Mouse (Mus musculus) kidney, adult 2 months (tissue): ENCODE measurements at regions not wholly inside any gene's neighbourhood (a gene's known extent, or its start where the extent isn't known, plus 50 kb on each side); places are given as distances from the start of the nearest gene placed in this dataset.
A peak's percentile ranks its signal among the peaks of the same experiment; 100 is the strongest.

Source experiments
- DNase-seq: peaks from one replicate; pipeline ENCODE4 v3.0.0; 2021
- H3K27ac ChIP-seq: fragments of 200-500 bp; 2 replicates; pipeline ENCODE4 v1.5.1; 2012; ENCODE audit warnings: low read depth, low read length, control low read depth, inconsistent platforms; ENCODE audit not compliant: insufficient read depth
- H3K27me3 ChIP-seq: fragments of 200-500 bp; replicated peaks from 2 replicates; pipeline ENCODE4 v1.6.1; 2012; ENCODE audit warnings: mild to moderate bottlenecking, moderate library complexity, low read length, inconsistent platforms; ENCODE audit not compliant: control insufficient read depth, insufficient read depth
- H3K36me3 ChIP-seq: fragments of 200-500 bp; 2 replicates; pipeline ENCODE4 v1.6.1; 2012; ENCODE audit warnings: mild to moderate bottlenecking, moderate library complexity, low read length, inconsistent platforms; ENCODE audit not compliant: control insufficient read depth, insufficient read depth
- H3K4me1 ChIP-seq: fragments of 200-500 bp; 2 replicates; pipeline ENCODE4 v1.6.1; 2011; ENCODE audit warnings: low read length; ENCODE audit not compliant: control insufficient read depth, insufficient read depth
- H3K4me3 ChIP-seq: fragments of 200-500 bp; 2 replicates; pipeline ENCODE4 v1.5.1; 2011; ENCODE audit warnings: mild to moderate bottlenecking, low read depth, low read length, control low read depth; ENCODE audit not compliant: insufficient read depth
- CTCF ChIP-seq: fragments of 200-500 bp; conservative IDR thresholded peaks from 2 replicates; pipeline ENCODE4 v1.5.1; 2011; ENCODE audit warnings: low read depth, mild to moderate bottlenecking, control low read depth, low read length, moderate library complexity, mixed read lengths; ENCODE audit not compliant: insufficient read depth, insufficient read length
- POLR2A ChIP-seq: fragments of 200-500 bp; IDR thresholded peaks from one replicate; pipeline ENCODE4 v1.6.1; 2011; ENCODE audit warnings: low read depth, low read length, control low read depth
- WGBS: fragments of 180-500 bp; shearing (Covaris S2); methylation state at CpG from one replicate; pipeline ENCODE4 v1.1.7; 2018; 5-methylcytosine and 5-hydroxymethylcytosine counted together

GRCm38 (mm10) chr14:25105391-25105790 is 353.6 kb upstream of the Zmiz1 start:
- Histone ChIP-seq H3K4me1 (peaks cover 27% of the 10 kb centered on the region), H3K36me3 (no peaks in the 10 kb centered on the region), H3K27ac (no peak overlapping the region), H3K27me3 (no peaks in the 10 kb centered on the region), H3K4me3 (no peak overlapping the region)
- WGBS, result 93% methylated on average over 10 of the region's 10 CpGs
- no peak for DNase-seq
- TF ChIP-seq CTCF (no peak), POLR2A (no peak)

GRCm38 (mm10) chr14:25106451-25106850 is 352.5 kb upstream of the Zmiz1 start:
- DNase-seq, result no peak
- Histone ChIP-seq H3K27me3 (no peaks in the 10 kb centered on the region), H3K4me1 (peaks cover 27% of the 10 kb centered on the region), H3K27ac (no peak overlapping the region), H3K36me3 (no peaks in the 10 kb centered on the region), H3K4me3 (no peak overlapping the region)
- TF ChIP-seq POLR2A (no peak), CTCF (no peak)
- 100% methylated on average over 2 of the region's 2 CpGs for WGBS

GRCm38 (mm10) chr14:25108101-25108652 is 350.8 kb upstream of the Zmiz1 start:
- WGBS, result 12% methylated on average over 17 of the region's 17 CpGs
- Histone ChIP-seq H3K27ac (peak overlapping the region; percentile 94), H3K4me1 (peaks cover 31% of the 10 kb centered on the region), H3K27me3 (no peaks in the 10 kb centered on the region), H3K36me3 (no peaks in the 10 kb centered on the region), H3K4me3 (0 out of 2 replicates have a peak overlapping the region, but pooled peaks have one; percentile 22)
- no peak for TF ChIP-seq CTCF
- DNase-seq, result peak; percentile 54

GRCm38 (mm10) chr14:25108701-25109290 is 350.2 kb upstream of the Zmiz1 start:
- TF ChIP-seq CTCF, result no peak
- TF ChIP-seq POLR2A, result no peak
- Histone ChIP-seq H3K4me1 (peaks cover 33% of the 10 kb centered on the region), H3K27ac (peak overlapping the region; percentile 95), H3K36me3 (no peaks in the 10 kb centered on the region), H3K4me3 (peak overlapping the region; percentile 22; the same call in 1 of the 2 replicates), H3K27me3 (no peaks in the 10 kb centered on the region)
- 8% methylated on average over 8 of the region's 8 CpGs for WGBS
- peak; percentile 96 for DNase-seq

GRCm38 (mm10) chr14:25109691-25110090 is 349.3 kb upstream of the Zmiz1 start:
- Histone ChIP-seq H3K4me1 (peaks cover 33% of the 10 kb centered on the region), H3K27me3 (no peaks in the 10 kb centered on the region), H3K36me3 (no peaks in the 10 kb centered on the region), H3K27ac (peak overlapping the region; percentile 95; the same call in 1 of the 2 replicates), H3K4me3 (no peak overlapping the region)
- TF ChIP-seq POLR2A (no peak), CTCF (no peak)
- DNase-seq, result no peak
- WGBS, result 34% methylated on average over 1 of the region's 1 CpGs

GRCm38 (mm10) chr14:25112832-25113231 is 346.2 kb upstream of the Zmiz1 start:
- 86% methylated on average over 10 of the region's 10 CpGs for WGBS
- Histone ChIP-seq H3K27me3 (no peaks in the 10 kb centered on the region), H3K27ac (no peak overlapping the region), H3K4me3 (no peak overlapping the region), H3K4me1 (peaks cover 29% of the 10 kb centered on the region), H3K36me3 (no peaks in the 10 kb centered on the region)
- DNase-seq, result no peak
- TF ChIP-seq POLR2A (no peak), CTCF (no peak)

- peak; percentile 32 for DNase-seq
- Histone ChIP-seq H3K4me1 (peaks cover 24% of the 10 kb centered on the region), H3K36me3 (no peaks in the 10 kb centered on the region), H3K27me3 (no peaks in the 10 kb centered on the region), H3K27ac (no peak overlapping the region), H3K4me3 (no peak overlapping the region)
- WGBS, result 48% methylated on average over 2 of the region's 2 CpGs
- TF ChIP-seq POLR2A, result no peak
- TF ChIP-seq CTCF, result no peak
These were observed 345.7 kb upstream of the Zmiz1 start for GRCm38 (mm10) chr14:25113326-25113725.
